Mouse (Mus musculus) small intestine, adult 2 months (tissue): Measurements from ENCODE around the gene Xpo6.

Source experiments
- CTCF ChIP-seq: fragments of 200-500 bp; IDR thresholded peaks from 2 replicates; pipeline ENCODE4 v1.5.1; 2012; ENCODE audit warnings: low read depth, mild to moderate bottlenecking, control low read depth, inconsistent platforms, low read length, moderate library complexity, mixed read lengths; ENCODE audit not compliant: insufficient replicate concordance, insufficient read length; ENCODE audit errors: extremely low read depth
- POLR2A ChIP-seq: fragments of 200-500 bp; IDR thresholded peaks from 2 replicates; pipeline ENCODE4 v1.6.1; 2012; ENCODE audit warnings: low read depth, mild to moderate bottlenecking, control low read depth, inconsistent platforms, low read length, moderate library complexity

GRCm38 (mm10) chr7:126080949-126081654 lies 119.2 kb downstream of the Xpo6 start:
- TF ChIP-seq CTCF (no peak), POLR2A (no peak)
